Comparison of ENCODE assay signal across 8 mouse cellular contexts in the genomic region with DNA sequence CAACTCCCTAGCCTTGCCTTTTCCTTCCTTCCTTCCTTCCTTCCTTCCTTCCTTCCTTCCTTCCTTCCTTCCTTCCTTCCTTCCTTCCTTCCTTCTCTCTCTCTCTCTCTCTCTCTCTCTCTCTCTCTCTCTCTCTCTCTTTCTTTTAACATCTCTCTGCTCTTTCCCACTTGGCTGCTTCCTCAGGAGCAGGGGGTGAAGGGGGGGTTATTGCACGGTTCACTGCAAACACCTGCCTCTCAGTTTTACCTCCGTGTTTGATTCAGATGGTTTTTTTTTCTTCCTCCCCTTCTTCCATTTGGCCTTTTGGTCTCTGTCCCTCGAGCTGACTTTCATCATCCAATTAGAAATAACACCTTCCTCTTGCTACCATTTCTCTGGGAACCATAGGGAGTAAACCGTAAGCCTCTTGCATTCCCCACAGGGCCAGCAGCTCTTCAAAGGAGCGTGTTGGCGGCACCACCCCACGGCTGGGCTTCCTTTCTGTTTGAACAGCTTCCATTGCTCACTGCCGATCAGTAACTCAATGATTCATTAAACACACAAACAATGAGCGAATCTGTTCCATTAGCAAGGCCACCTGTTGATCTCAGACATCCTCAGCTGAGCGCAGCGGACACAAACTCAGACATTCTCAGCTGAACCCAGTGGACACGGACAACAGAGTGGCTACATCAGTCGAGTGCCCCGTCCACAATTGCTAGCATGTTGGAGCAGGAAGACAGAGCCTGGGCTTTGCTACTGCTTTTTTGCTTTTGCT.
A peak's percentile ranks its signal among the peaks of the same experiment; 100 is the strongest.
DNase-seq lines count a peak whose midpoint lies in the region; ATAC-seq lines count a peak whose summit lies in the region.

No protein-coding gene starts in this region.

- no peaks in the 10 kb centered on the region for H3K36me3 ChIP-seq in embryonic facial prominence, embryonic 14.5 days (ENCODE audit: control insufficient read depth, insufficient read depth, low read length)
- no peaks in the 10 kb centered on the region for H3K36me3 ChIP-seq in hindbrain, embryonic 14.5 days (replicated peaks; ENCODE audit: control insufficient read depth, insufficient read depth)
- H3K36me3 ChIP-seq in stomach, embryonic 14.5 days (ENCODE audit: control insufficient read depth, insufficient read depth, low read length): no peaks in the 10 kb centered on the region

- H3K4me3 ChIP-seq in embryonic facial prominence, embryonic 14.5 days (ENCODE audit: low read depth, low read length): no peak overlapping the region
- peak overlapping the region; percentile 19 for H3K4me3 ChIP-seq in hindbrain, embryonic 14.5 days (replicated peaks; ENCODE audit: low read length)
- no peak overlapping the region for H3K4me3 ChIP-seq in stomach, embryonic 14.5 days (ENCODE audit: low read depth, low read length)

- H3K9ac ChIP-seq in embryonic facial prominence, embryonic 14.5 days (ENCODE audit: low read depth, low read length): no peak overlapping the region
- H3K9ac ChIP-seq in hindbrain, embryonic 14.5 days: no peak overlapping the region
- no peak overlapping the region for H3K9ac ChIP-seq in stomach, embryonic 14.5 days (replicated peaks; ENCODE audit: low read depth, low read length)

- DNase-seq in cerebellum, postnatal 10 days: peak; percentile 36 to 59
- no peak for DNase-seq in cerebellum, adult 11-12 months
- DNase-seq in embryonic facial prominence, embryonic 14.5 days (ENCODE audit: low spot score): peak; percentile 49
- DNase-seq in hindbrain, embryonic 14.5 days (ENCODE audit: low spot score): peak; percentile 57
- DNase-seq in layer of hippocampus, postnatal 14 days (ENCODE audit: low spot score in 2 of 2): peak; percentile 41 to 50
- peak; percentile 59 for DNase-seq in mesoderm, embryonic 11.5 days (ENCODE audit: low read depth, low spot score)
- DNase-seq in B cell, adult 2 months: no peak

- H3K9me3 ChIP-seq in embryonic facial prominence, embryonic 14.5 days (ENCODE audit: control insufficient read depth, low read length): no peaks in the 10 kb centered on the region
- H3K9me3 ChIP-seq in hindbrain, embryonic 14.5 days (ENCODE audit: control insufficient read depth, low read length): no peaks in the 10 kb centered on the region
- H3K9me3 ChIP-seq in stomach, embryonic 14.5 days (ENCODE audit: control insufficient read depth, low read depth, low read length): no peaks in the 10 kb centered on the region

- H3K27ac ChIP-seq in embryonic facial prominence, embryonic 14.5 days (replicated peaks; ENCODE audit: low read depth, low read length): no peak overlapping the region
- no peak overlapping the region for H3K27ac ChIP-seq in hindbrain, embryonic 14.5 days
- H3K27ac ChIP-seq in stomach, embryonic 14.5 days (ENCODE audit: low read length): no peak overlapping the region

- WGBS in embryonic facial prominence, embryonic 14.5 days: 36% methylated on average over 14 of the region's 14 CpGs
- 17% methylated on average over 14 of the region's 14 CpGs for WGBS in hindbrain, embryonic 14.5 days
- WGBS in stomach, embryonic 14.5 days: 10% methylated on average over 14 of the region's 14 CpGs

- H3K4me1 ChIP-seq in embryonic facial prominence, embryonic 14.5 days (ENCODE audit: control insufficient read depth, insufficient read depth, low read length): no peaks in the 10 kb centered on the region
- H3K4me1 ChIP-seq in hindbrain, embryonic 14.5 days (replicated peaks; ENCODE audit: control insufficient read depth, insufficient read depth, low read length): 0 out of 2 replicates have a peak, but pooled peaks cover 5% of the 10 kb centered on the region
- H3K4me1 ChIP-seq in stomach, embryonic 14.5 days (ENCODE audit: control insufficient read depth, insufficient read depth, low read length): 0 out of 2 replicates have a peak, but pooled peaks cover 6% of the 10 kb centered on the region

- no peaks in the 10 kb centered on the region for H3K27me3 ChIP-seq in embryonic facial prominence, embryonic 14.5 days (replicated peaks; ENCODE audit: control insufficient read depth, insufficient read depth, low read length)
- no peaks in the 10 kb centered on the region for H3K27me3 ChIP-seq in hindbrain, embryonic 14.5 days (ENCODE audit: control insufficient read depth, insufficient read depth, low read length)
- H3K27me3 ChIP-seq in stomach, embryonic 14.5 days (ENCODE audit: control insufficient read depth, insufficient read depth, low read length): no peaks in the 10 kb centered on the region

- no peak for ATAC-seq in embryonic facial prominence, embryonic 14.5 days (ENCODE audit: low read depth)
- no peak for ATAC-seq in hindbrain, embryonic 14.5 days (ENCODE audit: low FRiP score)
- ATAC-seq in stomach, embryonic 14.5 days (ENCODE audit: insufficient number of reproducible peaks, insufficient read depth, low FRiP score, low read depth): peak; percentile 58; the same call in 1 of the 2 replicates

- peak overlapping the region; percentile 35; the same call in 1 of the 2 replicates for H3K4me2 ChIP-seq in embryonic facial prominence, embryonic 14.5 days (ENCODE audit: low read depth, low read length)
- H3K4me2 ChIP-seq in hindbrain, embryonic 14.5 days (replicated peaks): peak overlapping the region; percentile 47
- H3K4me2 ChIP-seq in stomach, embryonic 14.5 days (replicated peaks; ENCODE audit: low read depth, low read length): peak overlapping the region; percentile 36

Comparison
In these comparisons a context has a peak if more than half of its experiments do, and no peak if none do; other contexts are left out.
1. DNase-seq: peak in cerebellum, postnatal 10 days (2 of 2), embryonic facial prominence, embryonic 14.5 days (single experiment), hindbrain, embryonic 14.5 days (single experiment), layer of hippocampus, postnatal 14 days (2 of 2) and mesoderm, embryonic 11.5 days (single experiment); none in cerebellum, adult 11-12 months (single experiment) and B cell, adult 2 months (0 of 2).
2. Peak in every context shown above with its lines, with median percentiles within 50 percentile points of each other: H3K4me2 ChIP-seq.